Mouse (Mus musculus): ENCODE measurements at regions not wholly inside any gene's neighbourhood (a gene's known extent, or its start where the extent isn't known, plus 50 kb on each side); places are given as distances from the start of the nearest gene placed in this dataset.

GRCm38 (mm10) chr3:19447733-19448132, 180.7 kb downstream of the 1700064H15Rik start:
- no peak overlapping the region for H3K9ac ChIP-seq (ENCODE audit: low read depth, low read length)
- no peaks in the 10 kb centered on the region for H3K36me3 ChIP-seq (ENCODE audit: control insufficient read depth, insufficient read depth)
- H3K4me3 ChIP-seq (ENCODE audit: low read depth, low read length): no peak overlapping the region
- H3K4me2 ChIP-seq (replicated peaks; ENCODE audit: low read depth): no peak overlapping the region
- peak overlapping the region; percentile 54 for H3K27ac ChIP-seq (ENCODE audit: low read depth, low read length)
- H3K27me3 ChIP-seq (replicated peaks; ENCODE audit: control insufficient read depth, insufficient read depth, low read length): no peaks in the 10 kb centered on the region
- no peaks in the 10 kb centered on the region for H3K9me3 ChIP-seq (ENCODE audit: control insufficient read depth)
- TF ChIP-seq CTCF (IDR thresholded peaks at IDR 0.05; ENCODE audit: low read depth): no peak
- H3K4me1 ChIP-seq (replicated peaks; ENCODE audit: control insufficient read depth, insufficient read depth, low read length): no peaks in the 10 kb centered on the region
- ATAC-seq: peak; percentile 96
- 32% methylated on average over 1 of the region's 1 CpGs for WGBS

- H3K4me2 ChIP-seq (replicated peaks; ENCODE audit: low read depth): no peak overlapping the region
- no peaks in the 10 kb centered on the region for H3K36me3 ChIP-seq (ENCODE audit: control insufficient read depth, insufficient read depth)
- H3K4me1 ChIP-seq (replicated peaks; ENCODE audit: control insufficient read depth, insufficient read depth, low read length): no peaks in the 10 kb centered on the region
- no peak overlapping the region for H3K27ac ChIP-seq (ENCODE audit: low read depth, low read length)
- WGBS: 55% methylated on average over 2 of the region's 2 CpGs
- ATAC-seq: no peak
- no peaks in the 10 kb centered on the region for H3K9me3 ChIP-seq (ENCODE audit: control insufficient read depth)
- no peak for TF ChIP-seq CTCF (IDR thresholded peaks at IDR 0.05; ENCODE audit: low read depth)
- H3K27me3 ChIP-seq (replicated peaks; ENCODE audit: control insufficient read depth, insufficient read depth, low read length): no peaks in the 10 kb centered on the region
- H3K9ac ChIP-seq (ENCODE audit: low read depth, low read length): no peak overlapping the region
- H3K4me3 ChIP-seq (ENCODE audit: low read depth, low read length): no peak overlapping the region
These were observed 183.6 kb downstream of the 1700064H15Rik start for GRCm38 (mm10) chr3:19444914-19445313.

GRCm38 (mm10) chr3:19441827-19442226, 186.7 kb downstream of the 1700064H15Rik start:
- no peak for TF ChIP-seq CTCF (IDR thresholded peaks at IDR 0.05; ENCODE audit: low read depth)
- Histone ChIP-seq H3K27ac (ENCODE audit: low read depth, low read length) (no peak overlapping the region), H3K4me1 (replicated peaks; ENCODE audit: control insufficient read depth, insufficient read depth, low read length) (no peaks in the 10 kb centered on the region), H3K36me3 (ENCODE audit: control insufficient read depth, insufficient read depth) (no peaks in the 10 kb centered on the region), H3K4me2 (replicated peaks; ENCODE audit: low read depth) (no peak overlapping the region), H3K4me3 (ENCODE audit: low read depth, low read length) (no peak overlapping the region), H3K27me3 (replicated peaks; ENCODE audit: control insufficient read depth, insufficient read depth, low read length) (no peaks in the 10 kb centered on the region), H3K9ac (ENCODE audit: low read depth, low read length) (no peak overlapping the region), H3K9me3 (ENCODE audit: control insufficient read depth) (no peaks in the 10 kb centered on the region)
- no peak for ATAC-seq
- 65% methylated on average over 1 of the region's 1 CpGs for WGBS

- 74% methylated on average over 4 of the region's 4 CpGs for WGBS
- H3K27me3 ChIP-seq (replicated peaks; ENCODE audit: control insufficient read depth, insufficient read depth, low read length): no peaks in the 10 kb centered on the region
These were observed 198.3 kb downstream of the 1700064H15Rik start for GRCm38 (mm10) chr3:19430159-19430558.

GRCm38 (mm10) chr3:19429422-19430076, 198.9 kb downstream of the 1700064H15Rik start:
- ATAC-seq: no peak
- no peak overlapping the region for H3K4me2 ChIP-seq (replicated peaks; ENCODE audit: low read depth)
- H3K4me3 ChIP-seq (ENCODE audit: low read depth, low read length): no peak overlapping the region
- TF ChIP-seq CTCF (IDR thresholded peaks at IDR 0.05; ENCODE audit: low read depth): no peak
- no peak overlapping the region for H3K27ac ChIP-seq (ENCODE audit: low read depth, low read length)
- H3K9ac ChIP-seq (ENCODE audit: low read depth, low read length): no peak overlapping the region
- H3K4me1 ChIP-seq (replicated peaks; ENCODE audit: control insufficient read depth, insufficient read depth, low read length): no peaks in the 10 kb centered on the region; the same call in 1 of the 2 replicates
- H3K9me3 ChIP-seq (ENCODE audit: control insufficient read depth): no peaks in the 10 kb centered on the region
- 66% methylated on average over 6 of the region's 6 CpGs for whole genome bisulfite sequencing
- H3K27me3 ChIP-seq (replicated peaks; ENCODE audit: control insufficient read depth, insufficient read depth, low read length): no peaks in the 10 kb centered on the region
- no peaks in the 10 kb centered on the region for H3K36me3 ChIP-seq (ENCODE audit: control insufficient read depth, insufficient read depth)

More at GRCm38 (mm10) chr3:19430159-19430558, 198.3 kb downstream of the 1700064H15Rik start:
- Histone ChIP-seq H3K9ac (ENCODE audit: low read depth, low read length) (no peak overlapping the region), H3K9me3 (ENCODE audit: control insufficient read depth) (no peaks in the 10 kb centered on the region), H3K4me2 (replicated peaks; ENCODE audit: low read depth) (no peak overlapping the region), H3K4me1 (replicated peaks; ENCODE audit: control insufficient read depth, insufficient read depth, low read length) (no peaks in the 10 kb centered on the region; the same call in 1 of the 2 replicates), H3K4me3 (ENCODE audit: low read depth, low read length) (no peak overlapping the region), H3K27ac (ENCODE audit: low read depth, low read length) (no peak overlapping the region), H3K36me3 (ENCODE audit: control insufficient read depth, insufficient read depth) (no peaks in the 10 kb centered on the region)
- no peak for ATAC-seq
- TF ChIP-seq CTCF (IDR thresholded peaks at IDR 0.05; ENCODE audit: low read depth): no peak

- no peaks in the 10 kb centered on the region; the same call in 1 of the 2 replicates for H3K4me1 ChIP-seq (replicated peaks; ENCODE audit: control insufficient read depth, insufficient read depth, low read length)
- no peak for ATAC-seq
- no peak for TF ChIP-seq CTCF (IDR thresholded peaks at IDR 0.05; ENCODE audit: low read depth)
- H3K36me3 ChIP-seq (ENCODE audit: control insufficient read depth, insufficient read depth): no peaks in the 10 kb centered on the region
- H3K27ac ChIP-seq (ENCODE audit: low read depth, low read length): no peak overlapping the region
- no peaks in the 10 kb centered on the region for H3K9me3 ChIP-seq (ENCODE audit: control insufficient read depth)
- no peak overlapping the region for H3K4me3 ChIP-seq (ENCODE audit: low read depth, low read length)
- no peak overlapping the region for H3K4me2 ChIP-seq (replicated peaks; ENCODE audit: low read depth)
- H3K9ac ChIP-seq (ENCODE audit: low read depth, low read length): no peak overlapping the region
- H3K27me3 ChIP-seq (replicated peaks; ENCODE audit: control insufficient read depth, insufficient read depth, low read length): no peaks in the 10 kb centered on the region
These were observed 199.5 kb downstream of the 1700064H15Rik start for GRCm38 (mm10) chr3:19429010-19429409.

Data from intestine, postnatal 0 days (tissue).